Comparison of ENCODE assay signal across 9 mouse cellular contexts in genomic region chr6:47044385-47045200, GRCm38 (mm10).
DNase-seq lines count a peak whose midpoint lies in the region; ATAC-seq and TF ChIP-seq lines count a peak whose summit lies in the region.
"Had no signal": no experiment of that assay in that cellular context is flagged by ENCODE, and none has a peak within 500 bp of the region (broad histone marks: within the 10 kb centered on the region; RNA-seq: fewer than 3 reads in every experiment).

No protein-coding gene starts in this region.

- peak overlapping the region; percentile 87 for H3K9ac ChIP-seq in ES-Bruce4 (ENCODE audit: low read depth, poor library complexity, severe bottlenecking)
- peak overlapping the region; percentile 52 for H3K9ac ChIP-seq in forebrain, embryonic 11.5 days (ENCODE audit: low read length)
- H3K9ac ChIP-seq in liver, embryonic 13.5 days = no peak overlapping the region

- peak; percentile 57 for ATAC-seq in forebrain, embryonic 11.5 days (replicated peaks; ENCODE audit: low FRiP score)
- ATAC-seq in liver, embryonic 13.5 days (ENCODE audit: low read depth) = no peak

- intact Hi-C loops in gastrocnemius, adult 2 months (cut with DNase I) = no loop called here

- peak overlapping the region; percentile 24; the same call in 1 of the 2 replicates for H3K27ac ChIP-seq in gastrocnemius, adult 2 months
- no peak overlapping the region for H3K27ac ChIP-seq in ES-Bruce4 (ENCODE audit: insufficient read depth, low read length)
- H3K27ac ChIP-seq in forebrain, embryonic 11.5 days (ENCODE audit: low read depth, low read length) = no peak overlapping the region
- H3K27ac ChIP-seq in liver, embryonic 13.5 days = no peak overlapping the region

- TF ChIP-seq EP300 in ES-Bruce4 (IDR thresholded peaks at IDR 0.05; ENCODE audit: insufficient read depth, low read depth, low read length) = no peak

- DNase-seq in gastrocnemius, adult 2 months = peak; percentile 13
- DNase-seq in gastrocnemius, adult 18-20 months (ENCODE audit: low spot score) = no peak
- peak; percentile 51 for DNase-seq in forebrain, embryonic 11.5 days (ENCODE audit: low spot score)
- no peak for DNase-seq in liver, embryonic 13.5 days
- DNase-seq in yolk sac, embryonic 10.5 days (ENCODE audit: low spot score) = peak; percentile 6
- DNase-seq in cerebellum, adult 18-20 months = no peak
- no peak for DNase-seq in right cerebral cortex, postnatal 36 days (ENCODE audit: low spot score in 2 of 2)

- peak overlapping the region; percentile 58 for H3K4me2 ChIP-seq in forebrain, embryonic 11.5 days (ENCODE audit: low read depth, low read length, severe bottlenecking)
- H3K4me2 ChIP-seq in liver, embryonic 13.5 days = peak overlapping the region; percentile 48

- H3K4me1 ChIP-seq in ES-Bruce4 (ENCODE audit: control insufficient read depth, insufficient read depth, low read length) = no peaks in the 10 kb centered on the region
- no peaks in the 10 kb centered on the region for H3K4me1 ChIP-seq in forebrain, embryonic 11.5 days (replicated peaks; ENCODE audit: control insufficient read depth, insufficient read depth, low read length)
- no peaks in the 10 kb centered on the region for H3K4me1 ChIP-seq in liver, embryonic 13.5 days (replicated peaks)

- peak overlapping the region; percentile 55 for H3K4me3 ChIP-seq in gastrocnemius, adult 2 months
- peak overlapping the region; percentile 72 for H3K4me3 ChIP-seq in ES-Bruce4 (ENCODE audit: low read depth, low read length)
- H3K4me3 ChIP-seq in forebrain, embryonic 11.5 days (ENCODE audit: low read depth, low read length) = peak overlapping the region; percentile 35
- peak overlapping the region; percentile 28; the same call in 1 of the 2 replicates for H3K4me3 ChIP-seq in liver, embryonic 13.5 days (replicated peaks)

- no peaks in the 10 kb centered on the region; the same call in 1 of the 2 replicates for H3K27me3 ChIP-seq in ES-Bruce4 (ENCODE audit: control insufficient read depth, insufficient read depth, low read length, poor library complexity, severe bottlenecking)
- H3K27me3 ChIP-seq in forebrain, embryonic 11.5 days (ENCODE audit: control insufficient read depth, insufficient read depth, low read length) = no peaks in the 10 kb centered on the region
- peaks cover 11% of the 10 kb centered on the region for H3K27me3 ChIP-seq in liver, embryonic 13.5 days
- H3K27me3 ChIP-seq: CH12.LX had no signal

- WGBS in forebrain, embryonic 11.5 days = 3% methylated on average over 46 of the region's 46 CpGs
- 4% methylated on average over 46 of the region's 46 CpGs for WGBS in liver, embryonic 13.5 days (ENCODE audit: insufficient replicate concordance)

- no peak for TF ChIP-seq POLR2A in ES-Bruce4 (IDR thresholded peaks at IDR 0.05; ENCODE audit: insufficient read depth, low read length)

- H3K36me3 ChIP-seq in ES-Bruce4 (ENCODE audit: control insufficient read depth, insufficient read depth, low read length, poor library complexity, severe bottlenecking) = no peaks in the 10 kb centered on the region
- H3K36me3 ChIP-seq in forebrain, embryonic 11.5 days (ENCODE audit: control insufficient read depth, insufficient read depth, low read length) = no peaks in the 10 kb centered on the region
- no peaks in the 10 kb centered on the region for H3K36me3 ChIP-seq in liver, embryonic 13.5 days

- no peaks in the 10 kb centered on the region for H3K9me3 ChIP-seq in ES-Bruce4 (replicated peaks; ENCODE audit: control insufficient read depth, insufficient read depth, low read length, poor library complexity, severe bottlenecking)
- no peaks in the 10 kb centered on the region for H3K9me3 ChIP-seq in forebrain, embryonic 11.5 days (ENCODE audit: control insufficient read depth, low read length)
- H3K9me3 ChIP-seq in liver, embryonic 13.5 days (replicated peaks) = no peaks in the 10 kb centered on the region

- no peak for TF ChIP-seq CTCF in gastrocnemius, adult 2 months (IDR thresholded peaks at IDR 0.05)
- TF ChIP-seq CTCF in ES-Bruce4 (IDR thresholded peaks at IDR 0.05; ENCODE audit: low read depth, low read length) = no peak

Comparison
In these comparisons a context has a peak if more than half of its experiments do, and no peak if none do; other contexts are left out.
1. DNase-seq: peak in gastrocnemius, adult 2 months (single experiment), forebrain, embryonic 11.5 days (single experiment) and yolk sac, embryonic 10.5 days (single experiment); none in gastrocnemius, adult 18-20 months (single experiment), liver, embryonic 13.5 days (single experiment), cerebellum, adult 18-20 months (0 of 2) and right cerebral cortex, postnatal 36 days (0 of 2).
2. Peak in every context shown above with its lines, with median percentiles within 50 percentile points of each other: H3K4me3 ChIP-seq.